Mouse (Mus musculus) thymus, postnatal 14 days (tissue): ENCODE data around the gene Arhgdib.

Experiments
- DNase-seq: peaks from one replicate; pipeline ENCODE4 v3.0.0; 2021

Arhgdib gene

GRCm38 (mm10) chr6:136947716-136948115 is 6.0 kb upstream of the Arhgdib start:
- no peak for DNase-seq

- DNase-seq, result peak; percentile 77
Observed at GRCm38 (mm10) chr6:136946943-136947342, 5.2 kb upstream of the Arhgdib start.

GRCm38 (mm10) chr6:136946241-136946640 is 4.5 kb upstream of the Arhgdib start:
- DNase-seq, result no peak

DNA sequence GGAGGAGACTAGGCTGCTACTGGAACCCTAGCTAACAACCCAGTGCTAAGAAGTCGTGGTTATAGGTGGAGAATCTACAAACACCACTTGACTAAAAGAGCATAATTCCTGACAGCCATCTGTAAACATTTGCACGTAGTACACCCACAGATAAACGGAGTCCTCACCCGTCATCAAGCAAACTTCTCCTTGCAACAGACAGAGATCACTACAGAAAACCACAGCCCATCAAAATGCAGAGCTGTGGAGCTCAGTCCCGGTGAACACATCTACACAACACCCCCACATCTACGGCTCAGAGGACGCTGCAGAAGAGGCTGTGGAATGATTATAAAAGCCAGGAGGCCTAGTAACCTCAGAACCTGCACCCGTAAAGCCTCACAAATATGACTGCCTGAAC is 2.8 kb upstream of the Arhgdib start:
- no peak for DNase-seq

DNA sequence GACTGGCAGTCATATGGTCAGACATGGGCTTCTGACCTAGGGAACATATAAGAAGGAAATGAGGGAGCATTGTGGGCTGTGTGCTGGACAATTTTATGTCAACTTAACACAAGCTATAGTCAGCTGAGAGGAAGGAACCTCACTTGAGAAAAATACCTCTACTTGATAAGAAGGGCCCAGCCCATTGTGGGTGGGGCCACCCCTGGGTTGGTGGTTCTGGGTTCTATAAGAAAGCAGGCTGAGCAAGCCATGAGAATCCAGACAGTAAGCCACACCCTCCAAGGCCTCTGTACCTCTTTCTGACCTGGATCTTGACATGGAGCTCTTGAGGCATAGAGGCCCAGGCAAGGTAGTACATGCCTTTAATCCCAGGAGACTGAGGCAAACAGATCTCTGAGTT is 1.7 kb upstream of the Arhgdib start:
- DNase-seq, result no peak

DNA sequence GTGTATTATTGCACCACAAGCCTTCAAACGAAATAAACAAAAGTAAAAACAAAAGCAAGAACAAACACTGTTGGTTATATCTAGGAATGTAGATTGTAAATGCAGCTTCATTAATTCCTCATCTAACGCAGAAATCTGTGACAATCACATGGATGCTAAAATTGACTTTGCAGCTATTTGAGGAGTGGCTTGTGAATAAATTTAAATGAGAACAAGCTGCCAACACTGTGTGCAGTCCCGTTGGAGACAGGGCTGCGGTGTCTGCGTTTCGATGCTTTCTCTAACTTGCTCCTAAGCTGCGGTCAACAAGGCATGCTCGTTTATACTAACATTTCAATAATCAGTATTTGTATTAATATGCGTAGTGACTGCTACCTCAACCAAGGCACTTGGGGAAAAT is 581 bp upstream of the Arhgdib start:
- DNase-seq, result no peak

DNA sequence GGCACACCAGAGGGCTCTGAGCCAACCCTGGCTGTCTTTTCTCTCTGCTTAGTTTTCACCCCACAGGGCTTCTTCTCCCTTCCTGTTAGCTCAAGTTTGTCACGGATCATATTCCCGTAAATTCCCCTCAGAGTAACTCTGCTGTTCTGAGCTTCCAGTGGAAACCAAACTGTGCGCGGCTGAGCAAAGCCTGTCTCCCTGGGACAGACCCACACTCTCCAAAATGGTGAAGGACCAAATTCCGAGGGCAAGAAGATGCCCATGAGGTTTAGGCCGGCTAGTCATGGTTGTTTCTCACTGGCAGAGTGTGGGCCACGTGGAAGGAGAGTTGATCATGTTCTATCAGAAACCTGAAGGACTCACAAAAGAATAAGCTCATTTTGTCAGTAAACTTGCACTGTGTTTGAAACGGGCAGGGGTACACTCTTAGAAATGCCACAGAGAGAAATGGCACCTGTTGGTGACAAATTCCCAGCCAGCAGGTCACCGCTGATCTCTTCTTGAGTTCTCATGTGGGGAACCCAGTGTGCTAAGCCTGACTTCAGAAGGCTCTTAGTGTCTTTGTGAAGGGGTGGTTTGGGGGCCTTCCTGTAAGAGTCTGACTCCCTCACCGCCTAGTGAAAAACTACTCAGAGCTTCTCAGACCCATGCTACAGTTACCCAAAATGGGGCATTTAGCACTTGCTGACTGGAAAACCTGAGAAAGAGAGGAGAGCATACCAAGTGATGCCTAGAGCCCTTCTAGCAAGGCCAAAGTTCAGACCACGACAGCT is 1.3 kb downstream of the Arhgdib start:
- peak; percentile 66 for DNase-seq

DNA sequence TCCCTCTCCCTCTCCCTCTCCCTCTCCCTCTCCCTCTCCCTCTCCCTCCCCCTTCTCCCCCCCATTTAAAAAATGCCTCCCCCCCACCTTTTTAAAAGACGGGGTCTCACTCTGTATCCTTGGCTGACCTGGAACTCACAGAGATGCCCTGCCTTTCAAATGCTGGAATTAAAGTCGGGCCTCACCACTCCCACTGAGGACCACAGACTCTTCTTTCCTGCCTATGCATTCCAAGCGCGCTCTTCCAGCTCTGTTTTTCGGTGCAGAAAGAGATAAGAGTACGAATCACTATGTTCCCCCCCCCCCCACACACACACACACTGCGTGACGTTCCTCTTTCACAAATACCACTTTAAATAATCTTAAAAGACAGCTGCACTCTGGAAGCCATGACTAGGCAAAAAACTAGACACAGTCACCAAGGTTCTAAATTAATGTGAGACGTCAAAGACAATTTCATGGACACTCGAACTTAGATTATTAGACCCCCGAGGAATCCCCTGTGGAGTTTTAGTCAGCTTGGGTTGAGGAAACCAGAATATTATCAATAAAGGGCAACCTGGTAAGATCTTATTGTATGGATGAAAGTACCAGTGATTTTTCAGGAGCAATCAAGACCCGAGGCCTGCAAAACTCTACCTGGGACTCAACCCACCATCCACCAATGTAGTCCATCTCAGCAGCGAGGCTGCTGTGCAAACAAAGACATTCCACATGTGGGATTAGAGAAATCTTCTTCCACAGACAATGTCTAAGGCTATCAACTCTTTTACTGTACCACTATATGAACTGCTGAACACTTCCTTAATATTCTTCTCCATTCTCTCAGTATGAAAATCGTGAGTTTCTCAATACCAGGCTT is 2.1 kb downstream of the Arhgdib start:
- no peak for DNase-seq

- peak; percentile 59 for DNase-seq
Observed at GRCm38 (mm10) chr6:136938331-136939126, 3.2 kb downstream of the Arhgdib start.

- DNase-seq, result no peak
Observed at GRCm38 (mm10) chr6:136937117-136937516, 4.6 kb downstream of the Arhgdib start.

DNA sequence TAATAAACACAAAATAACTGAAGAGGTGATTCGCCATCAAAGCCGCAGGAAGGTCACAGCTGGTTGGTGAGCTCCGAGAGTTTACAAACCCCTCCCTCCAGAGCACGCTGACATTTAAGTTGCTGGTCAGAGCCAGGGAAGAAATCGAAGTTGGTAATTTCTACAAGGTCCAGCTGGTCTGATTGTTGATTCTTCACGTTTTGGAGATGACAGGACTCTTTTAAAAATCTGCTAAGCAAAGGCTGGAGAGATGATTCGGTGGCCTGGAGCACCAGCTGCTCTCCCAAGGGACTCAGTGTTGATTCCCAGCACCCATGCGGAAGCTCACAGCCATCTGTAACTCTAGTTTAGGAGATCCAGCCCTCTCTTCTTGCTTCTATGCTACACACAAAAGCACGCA is 5.3 kb downstream of the Arhgdib start:
- DNase-seq, result no peak

DNA sequence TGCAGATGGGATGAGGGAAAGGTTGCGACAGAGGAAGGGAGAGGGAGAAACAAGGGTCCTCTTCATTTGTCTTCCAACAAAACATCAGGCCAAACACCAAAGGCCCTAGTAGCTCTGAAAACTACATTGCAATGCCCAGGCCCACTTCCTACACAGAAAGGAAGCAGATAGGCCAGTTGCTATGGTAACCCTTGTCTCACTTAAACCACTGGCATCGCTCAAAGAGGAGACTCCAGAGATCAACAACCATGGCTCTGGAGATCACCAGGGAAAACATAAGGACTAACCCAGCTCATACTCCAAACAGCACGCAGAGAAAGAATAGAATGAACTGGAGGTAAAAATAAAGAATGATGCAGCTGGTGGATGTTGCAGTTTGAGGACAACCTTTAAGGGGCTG is 6.5 kb downstream of the Arhgdib start:
- DNase-seq, result no peak

DNA sequence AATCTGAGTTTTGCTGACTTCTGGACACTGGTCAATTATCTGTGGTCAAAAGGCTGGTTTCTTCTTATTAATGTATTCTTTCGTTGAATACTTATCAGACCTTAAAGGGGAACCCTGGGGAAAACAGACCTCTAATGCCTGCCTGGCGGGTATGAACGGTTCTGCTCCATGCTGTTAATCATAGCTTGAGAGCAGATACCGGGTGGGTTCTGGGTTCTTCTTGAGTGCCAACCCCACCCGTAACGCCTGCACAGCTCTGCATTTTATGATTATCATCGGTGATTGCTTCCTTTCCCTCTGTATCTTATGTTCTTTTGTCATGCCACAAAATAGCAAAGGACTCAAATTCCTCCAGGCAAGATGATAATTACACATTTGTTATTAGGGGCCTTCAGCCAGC is 7.6 kb downstream of the Arhgdib start:
- no peak for DNase-seq

GRCm38 (mm10) chr6:136931246-136931645 is 10.5 kb downstream of the Arhgdib start:
- peak; percentile 40 for DNase-seq

- DNase-seq, result peak; percentile 88
Observed at GRCm38 (mm10) chr6:136930677-136931076, 11.0 kb downstream of the Arhgdib start.

GRCm38 (mm10) chr6:136927626-136928025 is 14.1 kb downstream of the Arhgdib start:
- no peak for DNase-seq

DNA sequence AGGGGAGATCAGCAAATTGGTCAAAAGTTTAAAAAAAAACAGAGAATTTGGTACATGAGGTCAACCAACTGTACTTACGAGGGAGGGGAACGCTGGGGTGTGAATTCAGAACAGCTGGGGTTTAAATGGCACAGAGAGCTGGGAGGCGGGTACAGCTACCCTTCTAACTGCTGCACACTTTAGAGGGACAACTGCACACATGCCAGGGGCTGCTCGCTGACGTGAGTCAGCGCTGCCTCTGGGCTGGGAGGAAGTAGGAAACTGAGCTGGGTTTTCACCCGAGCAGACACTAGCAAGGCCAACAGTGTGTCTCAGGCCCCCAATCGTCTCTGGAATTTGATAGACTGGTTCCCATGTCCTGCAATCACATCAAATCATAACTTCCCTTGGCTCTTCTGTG is 16.6 kb downstream of the Arhgdib start:
- DNase-seq, result peak; percentile 67

- DNase-seq, result no peak
Observed at GRCm38 (mm10) chr6:136923532-136923931, 18.2 kb downstream of the Arhgdib start, which contains the start of gene Pde6h. Gene Pde6h (plus strand): TSS chr6:136923832.

GRCm38 (mm10) chr6:136922871-136923270 is 18.8 kb downstream of the Arhgdib start:
- DNase-seq, result no peak

GRCm38 (mm10) chr6:136922080-136922479 is 19.6 kb downstream of the Arhgdib start, which contains the start of gene Erp27:
Gene Erp27 (minus strand): TSS chr6:136922180.
- DNase-seq, result no peak

- DNase-seq, result no peak
Observed at GRCm38 (mm10) chr6:136921601-136922000, 20.1 kb downstream of the Arhgdib start.

- peak; percentile 77 for DNase-seq
Observed at GRCm38 (mm10) chr6:136920320-136921257, 21.1 kb downstream of the Arhgdib start.
